Mouse (Mus musculus) limb, embryonic 14.5 days (tissue): ENCODE measurements around the gene Dlx5. TPM values are rescaled to one million over a fixed set of nuclear protein-coding genes. Genes with fewer than 3 reads are reported as not detected.

Source experiments
- ATAC-seq: fragments of 200-750 bp; cut with Nextera tagmentation; 2 replicates; pipeline ENCODE4 v1.8.0; 2017; ENCODE audit warnings: low read depth, moderate number of reproducible peaks, moderate TSS enrichment; ENCODE audit not compliant: low FRiP score
- DNase-seq: peaks from one replicate; pipeline ENCODE4 v3.0.0-alpha.2; 2015; ENCODE audit warnings: low spot score
- H3K27ac ChIP-seq: fragments of 300-500 bp; sonication (generic); replicated peaks from 2 replicates; pipeline ENCODE4 v1.5.1; 2014; ENCODE audit warnings: low read depth, mild to moderate bottlenecking, low read length, moderate library complexity, mixed read lengths
- H3K27me3 ChIP-seq: fragments of 300-500 bp; sonication (generic); 2 replicates; pipeline ENCODE4 v1.6.1; 2014; ENCODE audit warnings: low read length, mixed read lengths; ENCODE audit not compliant: control insufficient read depth, insufficient read depth
- H3K36me3 ChIP-seq: fragments of 300-500 bp; sonication (generic); 2 replicates; pipeline ENCODE4 v1.6.1; 2014; ENCODE audit warnings: mild to moderate bottlenecking, low read length, moderate library complexity, mixed read lengths; ENCODE audit not compliant: control insufficient read depth, insufficient read depth
- H3K4me1 ChIP-seq: fragments of 300-500 bp; sonication (generic); 2 replicates; pipeline ENCODE4 v1.6.1; 2014; ENCODE audit warnings: antibody characterized with exemption, low read length, mixed read lengths; ENCODE audit not compliant: control insufficient read depth, insufficient read depth
- H3K4me2 ChIP-seq: fragments of 300-500 bp; sonication (generic); replicated peaks from 2 replicates; pipeline ENCODE4 v1.6.1; 2014; ENCODE audit warnings: low read depth, mild to moderate bottlenecking, low read length, moderate library complexity; ENCODE audit not compliant: severe bottlenecking
- H3K4me3 ChIP-seq: fragments of 300-500 bp; sonication (generic); replicated peaks from 2 replicates; pipeline ENCODE4 v1.5.1; 2014; ENCODE audit warnings: low read length
- H3K9ac ChIP-seq: fragments of 300-500 bp; sonication (generic); 2 replicates; pipeline ENCODE4 v1.6.1; 2014; ENCODE audit warnings: mild to moderate bottlenecking, low read depth, low read length, moderate library complexity; ENCODE audit not compliant: severe bottlenecking
- H3K9me3 ChIP-seq: fragments of 300-500 bp; sonication (generic); 2 replicates; pipeline ENCODE4 v1.6.1; 2016; ENCODE audit warnings: low read length; ENCODE audit not compliant: control insufficient read depth
- POLR2A ChIP-seq: fragments of 200-500 bp; IDR thresholded peaks from 2 replicates; pipeline ENCODE4 v1.8.0; 2012; ENCODE audit warnings: inconsistent platforms, mild to moderate bottlenecking, moderate library complexity, borderline replicate concordance; ENCODE audit not compliant: insufficient read depth, insufficient read length; ENCODE audit errors: extremely low read depth
- WGBS: fragments of 180-500 bp; shearing (Covaris S2); extraction: QIAGEN DNeasy Blood & Tissue Kit; methylation state at CpG from one replicate; pipeline ENCODE4 v1.1.7; 2014; 5-methylcytosine and 5-hydroxymethylcytosine counted together
- polyA plus RNA-seq, 2 experiments: library from polyadenylated mRNA; depleted of rRNA in 1 of 2; stranded (reverse) in 1 of 2; unstranded in 1 of 2; fragments of >200 nt; fragmentation: Nextera tagmentation in 1 of 2; extraction: Ambion mirVana in 1 of 2; gene quantifications; 2 replicates each; pipeline versions ENCODE4 v1.2.1 to v1.2.3; 2012 to 2014

The Dlx5 gene
- polyA plus RNA-seq, 2 experiments: 18.8 to 35.7 TPM

- Histone ChIP-seq H3K27ac (no peak overlapping the region), H3K9me3 (no peaks in the 10 kb centered on the region), H3K4me1 (peaks cover 2% of the 10 kb centered on the region; the same call in 1 of the 2 replicates), H3K27me3 (peaks cover 10% of the 10 kb centered on the region; the same call in 1 of the 2 replicates), H3K4me2 (no peak overlapping the region), H3K36me3 (no peaks in the 10 kb centered on the region), H3K9ac (no peak overlapping the region), H3K4me3 (no peak overlapping the region)
- TF ChIP-seq POLR2A: no peak
- WGBS: 2% methylated on average over 12 of the region's 12 CpGs
- DNase-seq (peak; percentile 74), ATAC-seq (peak; percentile 44; the same call in 1 of the 2 replicates)
Measured at GRCm38 (mm10) chr6:6884897-6885296, 3.0 kb upstream of the Dlx5 start.

DNA sequence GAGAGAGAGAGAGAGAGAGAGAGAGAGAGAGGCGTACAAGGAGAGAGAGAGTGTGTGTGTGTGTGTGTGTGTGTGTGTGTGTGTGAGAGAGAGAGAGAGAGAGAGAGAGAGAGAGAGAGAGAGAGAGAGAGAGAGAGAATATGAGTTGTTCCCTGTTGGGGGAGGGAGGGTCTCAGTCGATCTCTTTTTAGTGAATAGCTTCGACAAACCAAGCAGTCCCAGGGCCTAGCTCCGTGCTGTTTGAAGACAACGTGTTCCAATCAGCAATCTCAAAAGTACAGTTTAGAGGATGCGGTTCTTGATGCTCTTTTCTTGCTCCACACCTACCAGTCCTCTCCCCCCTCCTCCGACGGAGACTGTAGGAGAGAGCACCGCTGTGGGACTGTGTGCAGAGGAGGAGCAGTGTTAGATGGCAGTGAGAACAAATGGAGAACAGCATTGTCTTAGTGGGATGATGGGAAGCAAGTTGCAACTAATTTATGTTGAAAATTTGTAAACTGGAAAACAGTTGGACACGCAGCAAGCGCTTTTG, 447 bp upstream of the Dlx5 start:
- 13% methylated on average over 10 of the region's 11 CpGs for WGBS
- peaks cover 8% of the 10 kb centered on the region; the same call in 1 of the 2 replicates for H3K36me3 ChIP-seq
- no peak overlapping the region for H3K9ac ChIP-seq
- peak overlapping the region; percentile 63 for H3K4me3 ChIP-seq
- no peak for TF ChIP-seq POLR2A
- peaks cover 11% of the 10 kb centered on the region; the same call in 1 of the 2 replicates for H3K4me1 ChIP-seq
- no peak for ATAC-seq
- peak overlapping the region; percentile 77 for H3K4me2 ChIP-seq
- H3K27me3 ChIP-seq: peaks cover 35% of the 10 kb centered on the region
- no peak for DNase-seq
- H3K9me3 ChIP-seq: no peaks in the 10 kb centered on the region
- no peak overlapping the region for H3K27ac ChIP-seq

- TF ChIP-seq POLR2A: no peak
- DNase-seq (no peak), ATAC-seq (no peak)
- Histone ChIP-seq H3K9ac (peak overlapping the region; percentile 72), H3K4me3 (peak overlapping the region; percentile 63), H3K9me3 (no peaks in the 10 kb centered on the region), H3K4me2 (peak overlapping the region; percentile 77), H3K4me1 (peaks cover 11% of the 10 kb centered on the region; the same call in 1 of the 2 replicates), H3K27me3 (peaks cover 47% of the 10 kb centered on the region), H3K36me3 (peaks cover 8% of the 10 kb centered on the region; the same call in 1 of the 2 replicates), H3K27ac (peak overlapping the region; percentile 16)
- WGBS: 0% methylated on average over 22 of the region's 30 CpGs
Measured at GRCm38 (mm10) chr6:6881115-6881637, 709 bp downstream of the Dlx5 start.

DNA sequence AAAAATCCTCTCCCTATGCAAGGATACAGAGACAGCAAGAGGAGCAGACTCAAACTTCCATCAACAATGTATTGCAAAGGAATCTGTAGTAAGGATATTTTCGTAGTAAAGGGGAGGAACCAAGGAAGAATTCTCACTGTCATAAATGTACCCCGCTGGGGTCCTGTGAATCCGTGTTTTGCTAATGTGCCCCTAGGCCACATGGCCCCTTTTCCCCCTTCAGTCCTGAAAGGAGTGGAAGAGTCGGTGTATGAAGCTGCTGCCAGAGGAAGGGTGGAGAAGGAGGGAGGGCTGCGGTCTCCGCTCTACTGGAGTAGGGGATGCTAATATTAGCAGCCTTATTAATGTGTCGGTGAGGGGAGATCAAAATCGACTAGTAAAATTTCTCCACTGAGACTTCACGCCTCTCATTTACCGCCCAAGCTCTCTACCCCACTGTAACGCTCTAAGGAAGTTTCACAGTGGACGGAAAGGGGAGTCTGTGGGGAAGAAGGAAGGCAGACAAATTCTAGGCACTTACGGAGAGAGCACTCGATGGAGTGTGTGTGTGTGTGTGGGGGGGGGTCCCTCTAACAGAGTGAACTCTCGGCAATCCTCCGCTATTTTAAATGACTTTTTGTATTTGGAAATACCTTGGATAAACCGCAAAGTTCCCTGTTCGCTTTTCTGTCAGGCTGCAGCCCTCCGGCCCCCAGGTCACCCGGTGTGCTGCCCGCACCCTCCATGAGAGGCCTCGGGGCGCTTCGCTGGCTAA, 1.3 kb downstream of the Dlx5 start:
- WGBS: 1% methylated on average over 24 of the region's 24 CpGs
- Histone ChIP-seq H3K27ac (peak overlapping the region; percentile 16; the same call in 1 of the 2 replicates), H3K4me2 (peak overlapping the region; percentile 77), H3K9me3 (no peaks in the 10 kb centered on the region), H3K36me3 (peaks cover 8% of the 10 kb centered on the region; the same call in 1 of the 2 replicates), H3K27me3 (peaks cover 53% of the 10 kb centered on the region), H3K4me3 (peak overlapping the region; percentile 63), H3K4me1 (peaks cover 11% of the 10 kb centered on the region; the same call in 1 of the 2 replicates), H3K9ac (peak overlapping the region; percentile 72)
- ATAC-seq (no peak), DNase-seq (no peak)
- no peak for TF ChIP-seq POLR2A
